Mouse (Mus musculus): ENCODE measurements at regions not wholly inside any gene's neighbourhood (a gene's known extent, or its start where the extent isn't known, plus 50 kb on each side); places are given as distances from the start of the nearest gene placed in this dataset.
A peak's percentile ranks its signal among the peaks of the same experiment; 100 is the strongest.

DNA sequence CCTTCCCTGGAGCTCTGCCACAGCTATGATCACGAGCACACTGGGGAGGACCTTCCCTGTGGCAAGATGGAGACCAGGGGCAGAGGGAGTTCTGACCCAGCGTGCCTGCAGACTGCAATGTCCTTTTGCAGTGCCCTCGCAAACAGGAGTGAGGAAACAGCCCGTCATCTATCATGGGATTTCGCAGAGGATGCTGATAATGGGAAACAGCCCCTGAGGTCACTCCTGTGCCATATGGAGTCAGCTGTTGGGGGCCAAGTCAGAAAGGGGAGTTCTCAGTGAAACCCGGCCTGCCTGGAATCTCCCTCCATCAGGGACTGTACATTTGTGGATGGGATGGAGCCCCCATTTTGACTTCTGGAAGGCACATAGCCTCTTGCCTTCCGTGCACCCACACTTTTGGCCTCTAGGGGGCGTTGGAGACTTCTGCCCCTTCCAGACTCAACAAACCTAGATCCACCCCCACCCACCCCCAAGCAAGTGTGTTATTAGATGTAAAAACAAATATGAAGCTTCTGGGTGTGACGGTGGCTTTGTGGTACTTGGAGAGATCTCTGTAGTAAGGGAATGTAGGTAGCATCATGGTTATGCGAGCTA, 98.1 kb downstream of the Kdr start:
- no peak for DNase-seq
- intact Hi-C loops (cut with DNase I): loop anchor here (5.0 kb wide), 1 partner anchor 47 kb away; no protein-coding TSS in a partner anchor

DNA sequence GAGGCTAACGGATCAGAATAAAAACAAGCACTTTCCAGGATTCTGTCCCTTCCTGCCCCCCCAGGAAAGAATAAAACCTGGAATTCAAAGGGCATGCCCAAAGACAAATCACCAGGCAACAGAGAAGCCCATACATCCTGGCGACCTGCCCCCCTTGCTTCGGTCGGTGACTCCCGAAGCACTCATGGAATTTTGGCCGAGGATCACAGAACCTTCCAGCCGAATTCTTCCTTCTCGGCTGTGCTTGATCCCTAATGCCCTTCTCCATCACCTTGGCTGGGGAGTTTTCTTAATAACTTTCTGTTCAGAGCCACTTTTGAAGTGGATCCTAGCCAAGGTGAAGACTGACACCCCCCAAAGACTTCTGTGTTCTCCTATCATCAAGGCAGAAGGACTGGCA, 99.9 kb downstream of the Kdr start:
- no peak for DNase-seq

DNA sequence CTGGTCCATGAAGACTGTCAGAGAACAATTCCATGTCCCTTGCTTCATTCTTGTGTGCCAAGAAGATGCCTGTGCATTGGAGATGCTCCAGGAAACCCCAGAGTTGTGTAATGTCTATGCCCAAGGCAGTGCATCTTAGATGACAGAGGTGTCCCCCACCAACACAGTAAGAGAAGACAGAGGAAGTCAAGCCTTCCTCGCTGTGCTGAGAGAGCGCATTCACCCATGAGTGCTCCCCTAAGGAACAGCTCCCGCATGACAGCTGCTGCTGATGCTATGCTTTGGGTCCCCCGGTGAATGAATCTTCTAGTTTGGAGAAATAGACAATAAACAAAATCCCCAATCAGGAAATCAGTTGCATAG, 100.7 kb downstream of the Kdr start:
- intact Hi-C loops (cut with DNase I): loop anchor here (5.0 kb wide), 1 partner anchor 160 kb away; no protein-coding TSS in a partner anchor
- no peak for DNase-seq

More for the DNA sequence above, 99.9 kb downstream of the Kdr start:
- intact Hi-C loops (cut with DNase I): loop anchor here (5.0 kb wide), 1 partner anchor 159 kb away; no protein-coding TSS in a partner anchor

DNA sequence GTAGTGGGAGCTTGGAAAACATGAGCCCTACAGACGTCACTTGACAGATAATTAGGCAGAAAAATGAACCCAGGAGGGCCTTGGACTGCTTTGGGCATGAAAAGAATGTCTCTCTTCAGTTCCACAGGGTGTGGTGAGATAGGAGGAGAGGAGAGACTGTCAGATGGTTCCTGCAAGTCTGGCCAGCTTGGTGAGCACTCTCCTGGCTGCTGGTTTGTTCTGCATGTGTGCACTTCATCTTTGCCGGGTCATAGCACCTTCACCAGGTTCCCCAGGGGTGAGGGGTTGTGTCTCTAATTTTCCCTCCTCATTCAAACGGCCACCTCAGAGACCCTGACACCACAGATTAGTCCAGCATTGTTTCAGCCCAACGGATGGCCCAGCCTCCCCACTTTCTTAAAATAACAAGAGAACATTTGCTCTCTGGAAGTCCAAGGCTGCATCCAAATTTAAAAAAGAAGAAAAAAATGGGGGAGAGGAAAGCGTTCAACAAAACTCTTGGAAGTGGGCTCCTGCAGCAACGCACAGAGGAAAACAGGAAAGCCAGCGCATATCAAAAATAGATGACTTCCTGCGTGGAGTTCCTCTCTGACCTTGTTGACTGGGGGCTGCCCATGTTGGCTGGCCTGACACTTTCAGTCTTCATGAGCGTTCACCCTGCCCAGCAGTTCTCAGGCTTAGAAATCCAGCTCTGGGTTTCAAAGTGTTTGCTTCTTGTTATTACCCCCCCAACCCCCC, 101.2 kb downstream of the Kdr start:
- intact Hi-C loops (cut with DNase I): loop anchor here (5.0 kb wide), 1 partner anchor 160 kb away; no protein-coding TSS in a partner anchor
- DNase-seq: no peak

DNA sequence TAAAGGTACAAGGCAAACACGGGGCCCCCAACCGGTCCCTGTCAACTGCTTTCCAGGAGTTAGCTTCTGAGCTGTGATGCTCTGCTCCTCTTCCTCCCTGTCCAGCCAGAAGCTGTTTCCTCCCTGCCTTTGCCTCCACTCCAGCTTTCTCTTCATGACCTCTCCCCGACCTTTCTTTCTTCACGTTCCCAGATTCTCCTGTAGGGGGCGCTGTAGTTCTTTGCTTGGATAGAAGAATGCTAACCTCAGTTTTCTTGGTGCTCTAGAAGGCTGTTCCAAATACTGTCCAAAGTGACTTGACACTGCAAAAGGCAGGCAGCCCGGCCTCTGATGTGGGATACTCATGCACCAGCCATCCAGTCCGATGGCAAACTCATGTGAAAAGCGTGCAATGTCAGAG, 107.1 kb downstream of the Kdr start:
- intact Hi-C loops (cut with DNase I): loop anchor here (2.0 kb wide), 1 partner anchor 248 kb away; no protein-coding TSS in a partner anchor

DNA sequence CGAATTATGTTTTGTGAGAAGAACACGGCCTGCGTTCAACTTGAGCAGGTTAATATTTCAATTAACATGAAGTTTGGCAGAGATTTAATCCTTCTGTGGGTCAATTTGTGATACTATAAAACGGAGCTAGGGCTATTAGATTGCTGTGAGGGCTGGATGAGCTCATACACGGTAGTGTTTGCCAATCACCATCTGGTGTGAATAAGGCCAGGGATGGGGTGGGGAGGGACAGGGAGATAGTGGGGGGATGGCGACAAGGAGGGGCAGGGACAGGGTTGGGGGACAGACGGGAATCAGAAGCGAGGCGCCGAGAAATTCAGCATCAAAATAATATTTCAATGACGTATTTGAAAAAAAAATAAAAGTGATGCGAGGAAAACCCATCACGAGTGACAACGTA, 107.6 kb downstream of the Kdr start:
- no peak for DNase-seq
- intact Hi-C loops (cut with DNase I): loop anchor here (2.0 kb wide), 1 partner anchor 248 kb away; no protein-coding TSS in a partner anchor

More for the DNA sequence above, 107.1 kb downstream of the Kdr start:
- peak; percentile 54 to 77 for DNase-seq

DNA sequence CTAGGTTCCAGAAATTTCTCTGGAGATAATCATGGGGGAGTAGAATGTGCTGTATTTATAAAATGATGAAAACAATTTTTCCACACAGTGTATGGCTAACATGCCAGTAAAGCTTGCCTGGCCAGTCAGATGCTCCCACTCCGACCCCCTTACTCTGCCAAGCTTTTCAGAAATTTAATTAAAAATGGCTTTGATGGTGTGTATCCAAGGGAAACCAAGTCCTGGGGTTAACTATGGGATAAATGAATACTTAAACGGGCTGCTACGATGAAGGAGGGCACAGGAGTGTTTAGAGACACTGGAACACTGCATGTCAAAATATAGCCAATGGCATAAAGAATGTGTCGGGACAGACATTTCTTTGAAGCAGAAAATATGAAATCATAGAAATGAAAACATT, 108.7 kb downstream of the Kdr start:
- DNase-seq: no peak
- intact Hi-C loops (cut with DNase I): loop anchor here (10.0 kb wide), 1 partner anchor 545 kb away; no protein-coding TSS in a partner anchor

DNA sequence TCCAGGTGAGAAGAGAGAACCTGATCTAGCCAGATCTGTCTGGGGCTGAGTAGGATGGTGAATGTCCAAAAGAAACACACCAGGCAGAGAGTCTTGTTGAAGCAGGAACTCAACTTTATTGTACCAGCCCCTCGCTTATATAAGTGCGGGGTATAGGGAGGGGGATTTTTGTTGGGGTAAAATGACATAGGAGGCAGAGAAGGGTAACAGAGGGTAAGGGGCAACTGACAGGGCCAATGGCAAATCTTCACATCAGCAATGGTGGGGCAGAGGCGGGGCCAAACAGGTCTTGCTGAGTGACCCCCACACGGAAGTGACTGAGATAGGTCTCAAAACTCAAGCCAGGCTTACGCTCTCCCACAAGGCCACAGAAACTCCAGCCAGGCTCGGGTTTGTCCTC, 113.2 kb downstream of the Kdr start:
- intact Hi-C loops (cut with DNase I): loop anchor here (2.0 to 10.0 kb wide), 2 partner anchors 252 to 550 kb away; no protein-coding TSS in a partner anchor

DNA sequence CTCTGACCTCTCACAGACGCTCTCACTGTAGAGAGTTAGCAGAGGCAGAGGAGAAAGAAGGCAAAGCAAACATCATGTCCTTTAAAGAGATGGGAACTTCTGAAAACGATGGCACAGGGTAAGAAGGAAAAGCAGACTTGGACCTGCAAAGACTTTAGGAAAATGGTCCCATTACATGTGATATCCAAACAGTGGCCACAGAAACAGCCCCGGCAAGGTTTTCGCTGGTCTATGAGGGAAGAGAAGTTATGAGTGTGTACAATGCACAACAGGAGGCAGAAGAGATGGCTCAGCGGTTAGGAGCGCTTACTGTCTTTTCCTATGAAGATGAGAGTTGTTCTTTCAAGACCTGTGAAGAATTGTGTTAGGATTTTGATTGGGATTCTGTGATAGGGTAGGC, 114.9 kb downstream of the Kdr start:
- intact Hi-C loops (cut with DNase I): loop anchor here (5.0 to 10.0 kb wide), 2 partner anchors 551 to 679 kb away; no protein-coding TSS in a partner anchor
- DNase-seq: no peak

More for the DNA sequence above, 113.2 kb downstream of the Kdr start:
- DNase-seq: no peak

DNA sequence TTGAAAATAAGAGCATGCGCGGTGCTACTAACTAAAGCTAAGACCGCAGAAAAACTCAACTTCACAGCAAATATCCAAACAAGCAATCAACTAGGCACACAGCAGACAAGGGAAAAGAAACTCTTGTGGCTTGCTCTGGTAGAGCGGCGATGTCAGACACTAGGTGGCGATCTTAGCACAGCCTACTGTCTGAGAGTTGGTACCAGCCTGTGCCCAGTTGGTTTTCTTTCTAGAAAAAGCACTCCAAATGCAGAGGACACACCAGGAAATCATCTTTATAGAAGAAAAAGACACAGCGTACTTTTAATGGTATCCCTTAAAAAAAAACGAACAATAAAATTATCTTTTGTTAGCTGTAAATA, 115.6 kb downstream of the Kdr start:
- intact Hi-C loops (cut with DNase I): loop anchor here (5.0 to 10.0 kb wide), 2 partner anchors 552 to 680 kb away; no protein-coding TSS in a partner anchor

DNA sequence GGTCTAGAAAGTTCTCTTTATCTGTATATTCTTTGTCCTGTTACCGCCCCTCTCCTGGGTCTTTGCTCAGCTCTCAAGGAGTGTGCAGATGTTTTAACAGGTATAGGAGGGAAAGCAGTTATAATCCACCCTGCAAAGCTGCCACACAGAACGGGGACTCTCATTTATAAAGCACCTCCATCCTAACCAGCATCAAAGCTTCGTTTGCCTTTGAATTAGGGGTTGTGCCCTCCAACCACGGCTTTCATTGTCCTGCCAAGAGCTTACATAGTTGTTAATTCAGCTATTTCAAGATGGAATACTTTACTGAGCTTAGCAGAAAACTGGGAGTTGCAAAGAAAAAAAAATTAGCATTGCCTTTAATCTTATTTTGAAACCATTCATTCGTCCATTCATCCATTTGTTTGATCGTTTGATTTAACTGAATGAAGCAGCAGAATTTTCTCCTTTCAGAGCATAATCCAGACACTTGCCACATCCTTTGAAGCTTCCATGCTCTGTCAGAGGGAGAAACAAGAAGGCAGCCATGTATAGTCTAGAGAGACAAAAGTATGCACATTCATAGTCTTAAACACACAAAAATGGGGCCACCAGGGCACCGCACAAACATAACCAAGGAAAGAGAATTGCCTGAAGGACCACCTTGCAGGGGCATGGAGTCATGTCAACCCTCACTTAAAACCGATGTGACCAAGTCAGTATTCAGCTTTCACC, 116.2 kb downstream of the Kdr start:
- intact Hi-C loops (cut with DNase I): loop anchor here (5.0 to 10.0 kb wide), 2 partner anchors 553 to 680 kb away; no protein-coding TSS in a partner anchor
- no peak for DNase-seq

More for the DNA sequence above, 115.6 kb downstream of the Kdr start:
- no peak for DNase-seq

DNA sequence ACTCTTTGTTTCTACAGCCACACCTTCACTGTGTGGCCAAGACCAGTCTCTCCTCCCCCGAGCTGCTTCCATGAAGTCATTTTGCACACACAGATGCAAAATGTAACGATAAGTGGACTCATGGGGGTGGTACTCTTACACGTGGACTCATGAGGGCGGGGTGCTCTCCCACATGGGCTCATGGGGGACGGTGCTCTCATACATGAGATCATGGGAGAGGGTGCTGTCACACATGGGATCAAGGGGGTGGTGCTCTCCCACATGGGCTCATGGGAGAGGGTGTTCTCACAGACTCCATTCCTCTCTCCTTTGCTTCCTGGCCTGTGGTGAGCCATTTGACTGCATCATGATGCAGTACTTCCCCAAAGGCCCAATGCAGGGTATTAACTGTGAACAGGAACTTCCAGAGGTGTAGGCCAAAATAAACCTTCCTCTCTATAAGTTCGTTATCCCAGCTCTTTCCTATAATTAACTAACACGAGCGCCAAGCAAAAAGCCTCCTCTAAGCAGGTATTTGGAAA, 118.9 kb downstream of the Kdr start:
- intact Hi-C loops (cut with DNase I): no loop called here
- no peak for DNase-seq

DNA sequence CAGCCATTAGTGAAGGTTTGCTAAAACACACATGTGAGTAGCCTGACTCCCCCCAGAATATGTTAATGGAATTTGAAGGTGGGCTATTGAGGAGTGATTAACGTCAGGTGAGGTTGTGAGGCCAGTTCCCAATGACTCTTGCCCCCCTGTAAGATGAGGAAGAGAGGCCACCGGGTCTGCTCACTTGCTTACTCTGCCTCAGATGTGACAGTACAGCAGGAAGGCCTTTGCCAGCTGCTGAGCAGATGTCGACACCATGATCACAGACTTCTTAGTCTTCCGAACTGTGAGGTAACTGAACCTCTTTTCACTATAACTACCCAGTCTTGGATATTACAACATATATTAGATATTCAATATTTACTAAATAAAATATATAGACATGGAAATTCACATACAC, 127.4 kb downstream of the Kdr start:
- intact Hi-C loops (cut with DNase I): no loop called here
- no peak for DNase-seq

DNA sequence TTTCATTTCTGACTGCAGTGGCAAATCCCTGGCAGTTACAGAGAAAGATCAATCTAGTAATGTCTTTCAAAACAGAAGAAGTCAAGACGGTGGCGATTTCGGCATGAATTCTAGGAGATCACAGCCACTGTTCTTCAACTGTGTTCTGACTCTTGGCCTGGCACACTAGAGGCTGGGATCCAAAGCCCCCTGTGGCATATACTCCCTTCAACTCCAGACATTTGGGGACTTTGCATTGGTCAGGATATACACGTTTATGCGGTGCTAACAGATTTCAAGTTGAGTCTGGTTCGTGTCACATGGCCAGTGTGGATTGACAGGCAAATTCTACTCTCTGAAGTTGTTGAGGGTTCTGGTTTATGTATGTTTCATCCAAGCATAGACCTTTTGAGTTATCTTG, 130.3 kb downstream of the Kdr start:
- no peak for DNase-seq
- intact Hi-C loops (cut with DNase I): loop anchor here (5.0 kb wide), 1 partner anchor 641 kb away; no protein-coding TSS in a partner anchor

DNA sequence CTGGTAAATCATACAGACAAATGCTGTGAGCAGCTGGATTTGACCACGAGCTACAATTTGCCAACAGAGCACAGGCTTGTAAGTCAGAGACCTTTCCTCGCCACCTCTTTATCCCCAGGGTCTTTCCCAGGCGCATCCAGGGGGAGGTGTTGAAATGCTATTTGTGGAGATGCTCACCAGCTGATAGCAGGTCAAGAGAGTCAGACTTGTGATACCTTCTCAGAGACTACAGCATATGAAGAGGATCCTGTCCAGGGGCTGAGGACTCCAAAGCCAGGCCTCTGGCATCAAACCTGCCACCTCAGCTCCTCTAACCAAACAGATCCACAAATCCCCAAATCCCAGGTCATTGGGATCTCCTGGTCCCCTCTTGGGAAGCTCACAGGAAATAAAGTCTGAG, 130.9 kb downstream of the Kdr start:
- intact Hi-C loops (cut with DNase I): loop anchor here (5.0 kb wide), 1 partner anchor 640 kb away; no protein-coding TSS in a partner anchor
- no peak for DNase-seq

DNA sequence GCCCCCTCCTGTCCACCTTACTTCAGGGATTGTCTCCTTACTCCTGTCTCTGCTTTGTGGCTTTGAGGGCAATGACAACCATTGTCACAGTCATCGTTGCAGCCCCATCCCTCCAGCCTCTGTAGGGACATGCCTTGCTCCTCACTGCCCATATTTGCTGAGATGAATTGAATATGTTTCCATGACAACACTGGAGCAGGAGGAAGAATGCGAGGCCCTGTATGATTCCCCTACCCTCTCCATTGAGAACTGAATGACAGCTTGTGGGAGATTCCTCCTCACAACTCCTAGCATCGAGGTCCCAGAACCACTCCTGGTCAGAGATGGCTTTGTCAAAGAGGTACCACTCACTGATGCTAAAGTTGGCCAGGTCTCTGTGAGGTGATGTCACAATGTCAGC, 132.2 kb downstream of the Kdr start:
- no peak for DNase-seq
- intact Hi-C loops (cut with DNase I): loop anchor here (5.0 kb wide), 1 partner anchor 639 kb away; no protein-coding TSS in a partner anchor

DNA sequence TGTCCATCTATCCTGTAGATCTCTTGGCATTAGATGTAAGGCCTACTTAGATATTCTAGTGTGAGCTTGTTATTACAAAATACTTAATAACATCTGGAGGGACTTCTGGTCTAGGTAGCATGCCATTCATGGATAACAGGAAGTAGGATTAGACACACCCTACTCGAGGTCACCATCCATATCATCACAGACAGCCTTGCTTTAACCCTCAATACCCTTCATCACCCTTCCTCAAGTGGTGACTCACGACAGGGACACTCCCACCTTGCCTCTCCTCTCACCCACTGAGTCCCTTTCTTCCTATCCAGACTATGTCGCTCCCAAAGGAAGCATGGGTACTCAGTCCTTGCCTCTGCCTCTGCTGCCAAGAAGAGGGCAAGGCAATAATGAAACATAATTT, 134.5 kb downstream of the Kdr start:
- no peak for DNase-seq
- intact Hi-C loops (cut with DNase I): no loop called here

DNA sequence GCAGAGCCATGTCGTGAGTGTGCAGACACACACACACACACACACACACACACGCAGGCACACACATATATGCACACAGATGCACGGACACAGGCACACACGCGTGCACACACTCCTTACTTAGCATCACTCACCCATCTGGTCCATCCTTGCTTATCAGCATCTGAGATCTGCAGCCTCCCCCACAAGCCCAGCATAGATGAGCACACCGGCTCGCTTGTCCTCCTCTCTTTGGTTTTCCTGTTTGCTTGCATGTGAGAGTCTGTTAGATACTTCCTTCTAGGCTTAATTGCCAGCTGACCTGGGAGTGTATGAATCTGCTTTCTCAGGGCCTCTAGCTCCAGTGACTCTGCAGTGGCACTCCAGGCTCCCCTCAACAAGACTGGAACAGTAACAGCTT, 137.8 kb downstream of the Kdr start:
- intact Hi-C loops (cut with DNase I): no loop called here
- no peak for DNase-seq

DNA sequence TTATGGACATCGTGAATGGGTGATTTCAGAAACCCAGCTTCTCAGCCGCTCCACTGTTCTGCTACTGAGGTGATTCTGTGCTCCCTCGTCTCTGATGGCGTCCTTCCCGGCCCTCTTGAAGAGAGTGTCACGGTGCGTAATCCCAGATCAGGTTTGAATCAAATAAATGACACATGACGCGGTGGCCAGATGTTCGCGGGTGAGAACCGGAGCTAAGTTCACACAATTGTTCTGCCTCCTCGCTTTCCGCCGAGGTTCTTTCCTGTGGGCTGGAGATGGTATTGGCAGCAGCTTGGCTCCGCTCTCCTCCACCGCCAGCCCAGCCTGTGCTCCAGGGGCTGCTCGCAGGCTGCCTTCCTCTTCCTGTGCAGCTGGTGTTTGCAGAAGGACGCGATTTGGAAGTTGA, 142.7 kb downstream of the Kdr start:
- intact Hi-C loops (cut with DNase I): no loop called here

DNA sequence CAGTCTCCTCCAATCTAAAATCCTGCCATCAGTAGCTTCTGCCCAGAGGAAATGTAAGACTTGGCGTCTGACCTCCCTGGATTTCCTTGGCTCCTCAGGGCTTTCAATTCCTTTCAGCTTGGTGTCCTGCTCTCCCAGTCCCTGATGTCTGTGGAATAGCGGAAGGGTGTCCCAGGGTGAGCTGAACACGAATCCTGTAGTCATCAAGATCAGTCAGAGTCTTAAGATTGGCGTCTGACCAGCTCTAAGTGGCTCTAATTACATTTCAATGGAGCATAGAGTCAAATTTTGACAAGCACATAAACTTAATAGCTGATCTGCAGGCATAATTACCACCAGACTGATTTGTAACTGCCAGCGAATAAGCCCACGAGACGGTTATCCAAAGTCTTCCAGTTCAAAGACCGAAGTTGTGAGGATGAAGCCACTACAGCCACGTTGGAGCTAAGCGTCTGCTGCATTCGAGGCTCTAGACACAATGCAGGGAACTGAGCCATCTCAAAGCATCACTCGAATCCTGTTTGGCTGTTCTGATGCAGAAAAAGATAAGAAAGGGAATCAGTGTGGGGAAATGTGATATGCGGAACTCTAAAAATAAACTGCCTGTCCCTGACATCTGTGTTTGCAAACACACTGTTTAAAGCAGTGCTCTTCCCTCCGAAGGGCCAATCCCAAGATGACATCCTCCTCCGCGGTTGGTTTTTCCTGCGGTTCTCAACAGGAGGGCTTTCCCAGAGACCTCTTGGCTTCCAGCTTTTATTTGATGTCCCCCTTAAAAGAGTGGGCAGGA, 143.3 kb downstream of the Kdr start:
- DNase-seq: no peak
- intact Hi-C loops (cut with DNase I): no loop called here

More for the DNA sequence above, 142.7 kb downstream of the Kdr start:
- peak; percentile 11 to 31 for DNase-seq
